Mouse (Mus musculus): ENCODE data around the gene Scgb1a1. TPM values are rescaled to one million over a fixed set of nuclear protein-coding genes. Genes with fewer than 3 reads are reported as not detected.

Scgb1a1 gene
- polyA plus RNA-seq (2015; fragmentation: Nextera tagmentation; extraction: Ambion mirVana) = not detected in 2 replicates

GRCm38 (mm10) chr19:9087821-9088220, at the start of gene Scgb1a1:
TSS of gene Scgb1a1 (minus strand) at chr19:9087958.
- H3K4me1 ChIP-seq (replicated peaks; ENCODE audit: control insufficient read depth, insufficient read depth, low read length) = no peaks in the 10 kb centered on the region
- no peak for ATAC-seq

GRCm38 (mm10) chr19:9137159-9137558, 49.4 kb upstream of the Scgb1a1 start:
- no peak overlapping the region for H3K4me3 ChIP-seq (ENCODE audit: low read depth, low read length)
- no peaks in the 10 kb centered on the region for H3K4me1 ChIP-seq (replicated peaks; ENCODE audit: control insufficient read depth, insufficient read depth, low read length)
- no peak overlapping the region for H3K27ac ChIP-seq (ENCODE audit: low read depth, low read length)
- 90% methylated on average over 1 of the region's 1 CpGs for WGBS
- no peak for ATAC-seq
- H3K9ac ChIP-seq (ENCODE audit: low read depth, low read length) = no peak overlapping the region
- no peaks in the 10 kb centered on the region for H3K9me3 ChIP-seq (ENCODE audit: control insufficient read depth)
- no peak for TF ChIP-seq CTCF (IDR thresholded peaks at IDR 0.05; ENCODE audit: low read depth)
- H3K36me3 ChIP-seq (ENCODE audit: control insufficient read depth, insufficient read depth) = no peaks in the 10 kb centered on the region
- no peak overlapping the region for H3K4me2 ChIP-seq (replicated peaks; ENCODE audit: low read depth)
- no peaks in the 10 kb centered on the region for H3K27me3 ChIP-seq (replicated peaks; ENCODE audit: control insufficient read depth, insufficient read depth, low read length)

More at GRCm38 (mm10) chr19:9087821-9088220, at the start of gene Scgb1a1:
- Histone ChIP-seq H3K27ac (ENCODE audit: low read depth, low read length) (no peak within 1 kb of the TSS), H3K9me3 (ENCODE audit: control insufficient read depth) (no peaks in the 10 kb centered on the region), H3K4me3 (ENCODE audit: low read depth, low read length) (no peak within 1 kb of the TSS), H3K4me2 (replicated peaks; ENCODE audit: low read depth) (no peak within 1 kb of the TSS), H3K27me3 (replicated peaks; ENCODE audit: control insufficient read depth, insufficient read depth, low read length) (no peaks in the 10 kb centered on the region), H3K36me3 (ENCODE audit: control insufficient read depth, insufficient read depth) (no peaks in the 10 kb centered on the region), H3K9ac (ENCODE audit: low read depth, low read length) (no peak within 1 kb of the TSS)
- no peak for TF ChIP-seq CTCF (IDR thresholded peaks at IDR 0.05; ENCODE audit: low read depth)
- 70% methylated on average over 4 of the region's 4 CpGs for WGBS

- H3K36me3 ChIP-seq (ENCODE audit: control insufficient read depth, insufficient read depth) = no peaks in the 10 kb centered on the region
- H3K4me3 ChIP-seq (ENCODE audit: low read depth, low read length) = peak within 1 kb of the TSS; percentile 72
- H3K27ac ChIP-seq (ENCODE audit: low read depth, low read length) = no peak within 1 kb of the TSS
- H3K9ac ChIP-seq (ENCODE audit: low read depth, low read length) = peak within 1 kb of the TSS; percentile 54
- H3K4me1 ChIP-seq (replicated peaks; ENCODE audit: control insufficient read depth, insufficient read depth, low read length) = no peaks in the 10 kb centered on the region
- peak; percentile 8; the same call in 1 of the 2 replicates for TF ChIP-seq CTCF (IDR thresholded peaks at IDR 0.05; ENCODE audit: low read depth)
- WGBS = 11% methylated on average over 31 of the region's 31 CpGs
- peak within 1 kb of the TSS; percentile 100 for H3K4me2 ChIP-seq (replicated peaks; ENCODE audit: low read depth)
- no peaks in the 10 kb centered on the region for H3K9me3 ChIP-seq (ENCODE audit: control insufficient read depth)
- ATAC-seq = peak; percentile 85
- no peaks in the 10 kb centered on the region for H3K27me3 ChIP-seq (replicated peaks; ENCODE audit: control insufficient read depth, insufficient read depth, low read length)
Measured at GRCm38 (mm10) chr19:9135512-9136331, 48.0 kb upstream of the Scgb1a1 start, which contains the start of gene Asrgl1. TSS of gene Asrgl1 (minus strand) at chr19:9135636.

- Histone ChIP-seq H3K4me1 (replicated peaks; ENCODE audit: control insufficient read depth, insufficient read depth, low read length) (no peaks in the 10 kb centered on the region), H3K36me3 (ENCODE audit: control insufficient read depth, insufficient read depth) (no peaks in the 10 kb centered on the region), H3K27ac (ENCODE audit: low read depth, low read length) (no peak overlapping the region), H3K9me3 (ENCODE audit: control insufficient read depth) (no peaks in the 10 kb centered on the region), H3K9ac (ENCODE audit: low read depth, low read length) (peak overlapping the region; percentile 54), H3K27me3 (replicated peaks; ENCODE audit: control insufficient read depth, insufficient read depth, low read length) (no peaks in the 10 kb centered on the region), H3K4me2 (replicated peaks; ENCODE audit: low read depth) (peak overlapping the region; percentile 100), H3K4me3 (ENCODE audit: low read depth, low read length) (peak overlapping the region; percentile 72)
- TF ChIP-seq CTCF (IDR thresholded peaks at IDR 0.05; ENCODE audit: low read depth) = no peak
- WGBS = 1% methylated on average over 36 of the region's 37 CpGs
- ATAC-seq = peak; percentile 41
Measured at GRCm38 (mm10) chr19:9134746-9135511, 47.2 kb upstream of the Scgb1a1 start.

GRCm38 (mm10) chr19:9129996-9130395, 42.2 kb upstream of the Scgb1a1 start:
- TF ChIP-seq CTCF (IDR thresholded peaks at IDR 0.05; ENCODE audit: low read depth) = no peak
- H3K4me3 ChIP-seq (ENCODE audit: low read depth, low read length) = no peak overlapping the region
- no peak for ATAC-seq

More at GRCm38 (mm10) chr19:9129996-9130395, 42.2 kb upstream of the Scgb1a1 start:
- Histone ChIP-seq H3K4me2 (replicated peaks; ENCODE audit: low read depth) (no peak overlapping the region), H3K9me3 (ENCODE audit: control insufficient read depth) (no peaks in the 10 kb centered on the region), H3K4me1 (replicated peaks; ENCODE audit: control insufficient read depth, insufficient read depth, low read length) (no peaks in the 10 kb centered on the region), H3K9ac (ENCODE audit: low read depth, low read length) (no peak overlapping the region), H3K27me3 (replicated peaks; ENCODE audit: control insufficient read depth, insufficient read depth, low read length) (no peaks in the 10 kb centered on the region), H3K27ac (ENCODE audit: low read depth, low read length) (no peak overlapping the region), H3K36me3 (ENCODE audit: control insufficient read depth, insufficient read depth) (no peaks in the 10 kb centered on the region)
- WGBS = 21% methylated on average over 1 of the region's 1 CpGs
